Mouse (Mus musculus) inflammation-experienced regulatory T-cells, adult 6 months (primary cell): Measurements from ENCODE around the gene Gm20458. TPM values are rescaled to one million over a fixed set of nuclear protein-coding genes. Genes with fewer than 3 reads are reported as not detected.

Experiments
- ATAC-seq: one replicate; pipeline ENCODE4 v1.8.0; 2017
- polyA plus RNA-seq, 3 experiments: library from polyadenylated mRNA; unstranded; fragments of 100-300 nt; shearing (Covaris generic); gene quantifications; one replicate each; pipeline ENCODE4 v1.2.1; 2017

The Gm20458 gene
- polyA plus RNA-seq: 1 to 10 TPM in 1 of 3 experiments, not detected in 2; 4.5 TPM

- peak; percentile 87 for ATAC-seq
Measured at GRCm38 (mm10) chr2:164460745-164461551, at the start of gene Gm20458. TSS of gene Gm20458 (plus strand) at chr2:164460967.

DNA sequence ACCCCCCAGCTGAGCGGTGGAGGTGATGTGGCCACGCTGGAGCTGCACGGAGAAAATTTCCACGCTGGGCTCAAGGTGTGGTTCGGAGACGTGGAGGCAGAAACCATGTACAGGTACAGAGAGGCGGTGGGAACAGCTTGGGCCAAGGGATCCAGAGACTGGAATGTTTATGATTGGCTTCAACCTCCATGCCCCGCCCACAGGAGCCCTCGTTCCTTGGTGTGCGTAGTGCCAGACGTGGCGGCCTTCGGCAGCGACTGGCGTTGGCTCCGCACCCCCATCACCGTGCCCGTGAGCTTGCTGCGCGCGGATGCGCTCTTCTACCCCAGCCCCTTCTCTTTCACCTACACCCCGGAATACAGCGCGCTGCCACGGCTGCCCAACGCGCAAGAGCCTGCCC lies 46.6 kb upstream of the Gm20458 start:
- no peak for ATAC-seq

DNA sequence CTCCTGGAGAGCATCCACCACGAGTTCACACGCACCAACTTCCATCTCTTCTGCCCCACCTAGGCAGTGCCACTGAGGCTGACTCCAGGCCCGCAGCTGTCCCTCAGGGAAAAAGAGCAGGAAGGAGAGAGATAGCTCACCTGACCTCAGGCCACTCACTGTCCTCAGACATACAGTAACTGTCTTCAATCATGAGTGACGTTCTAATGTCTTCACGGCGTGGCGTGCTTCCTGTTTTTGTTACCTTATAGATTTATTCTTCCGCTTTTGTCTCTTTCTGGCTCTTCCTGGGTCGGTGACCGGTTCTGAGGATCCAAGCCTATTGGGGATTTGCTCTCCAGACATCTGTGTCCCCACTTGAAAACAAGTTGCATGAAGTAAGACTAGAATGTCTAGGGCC lies 46.2 kb upstream of the Gm20458 start:
- no peak for ATAC-seq

GRCm38 (mm10) chr2:164417198-164417597 lies 43.6 kb upstream of the Gm20458 start:
- no peak for ATAC-seq

GRCm38 (mm10) chr2:164418308-164418875 lies 42.4 kb upstream of the Gm20458 start:
- no peak for ATAC-seq

- ATAC-seq: no peak
Measured at GRCm38 (mm10) chr2:164419489-164419888, 41.3 kb upstream of the Gm20458 start.

GRCm38 (mm10) chr2:164421306-164421705 lies 39.5 kb upstream of the Gm20458 start:
- ATAC-seq: no peak

- no peak for ATAC-seq
Measured at GRCm38 (mm10) chr2:164421979-164422378, 38.8 kb upstream of the Gm20458 start.

GRCm38 (mm10) chr2:164422675-164423393 lies 37.9 kb upstream of the Gm20458 start:
- ATAC-seq: no peak

DNA sequence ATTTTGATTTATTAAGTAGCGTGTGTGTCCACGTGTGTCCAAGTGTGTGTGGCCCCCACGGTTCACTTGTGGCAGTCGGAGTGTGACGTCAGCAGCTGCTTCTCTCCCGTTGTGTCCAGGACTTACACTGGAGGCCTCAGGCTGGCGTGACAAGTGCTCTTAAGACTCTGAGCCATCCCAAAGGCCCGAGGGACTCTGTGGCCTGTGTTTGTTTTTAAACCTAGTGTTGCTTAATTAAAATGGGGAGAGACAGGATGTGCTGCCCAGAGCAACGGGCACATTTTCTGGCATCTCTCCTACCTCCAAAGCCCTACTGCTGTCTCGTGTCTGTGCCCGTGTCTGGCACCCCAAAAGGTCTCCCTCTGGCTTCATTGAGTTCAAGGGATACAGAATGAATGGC lies 37.3 kb upstream of the Gm20458 start:
- ATAC-seq: no peak

- no peak for ATAC-seq
Measured at GRCm38 (mm10) chr2:164424406-164424805, 36.4 kb upstream of the Gm20458 start.

DNA sequence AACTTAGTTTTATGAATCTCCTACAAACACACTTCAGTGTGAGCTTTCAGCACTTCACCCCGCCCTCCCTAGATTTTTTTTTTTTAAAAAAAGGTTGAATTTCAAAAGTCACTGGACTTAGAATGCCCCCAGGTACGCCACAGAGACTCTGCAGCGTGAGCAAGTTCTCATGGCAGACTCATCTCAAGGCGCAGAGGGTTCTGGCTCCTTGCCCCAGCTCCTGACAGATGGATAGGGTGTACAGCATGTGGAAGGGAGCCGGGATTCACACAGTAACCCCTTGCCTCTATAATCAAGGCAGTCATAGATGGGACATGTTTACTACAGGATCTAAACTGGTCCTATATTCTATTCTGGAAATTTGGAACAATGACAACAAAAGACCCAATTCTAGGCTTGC lies 35.4 kb upstream of the Gm20458 start:
- no peak for ATAC-seq

DNA sequence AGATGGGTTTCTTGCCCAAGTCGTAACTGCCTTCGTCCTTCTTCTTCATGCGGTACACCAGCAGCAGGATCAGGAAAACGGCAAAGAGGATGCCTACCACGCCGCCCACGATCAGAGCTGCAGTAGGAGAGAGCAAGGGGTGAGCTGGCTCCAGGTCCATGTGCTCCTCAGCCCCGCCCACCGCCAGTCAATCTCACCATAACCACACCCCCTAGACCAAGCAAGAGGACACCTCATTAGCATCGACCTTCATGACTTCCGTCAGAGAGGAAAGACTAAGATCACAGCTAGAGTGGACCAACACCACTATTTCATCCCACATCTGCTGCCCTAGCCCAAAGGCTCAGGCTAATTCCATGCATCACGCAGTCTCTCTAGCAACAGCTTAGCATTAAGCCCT lies 34.6 kb upstream of the Gm20458 start:
- ATAC-seq: no peak

GRCm38 (mm10) chr2:164426952-164427351 lies 33.8 kb upstream of the Gm20458 start:
- no peak for ATAC-seq

GRCm38 (mm10) chr2:164428451-164428850 lies 32.3 kb upstream of the Gm20458 start:
- ATAC-seq: no peak

DNA sequence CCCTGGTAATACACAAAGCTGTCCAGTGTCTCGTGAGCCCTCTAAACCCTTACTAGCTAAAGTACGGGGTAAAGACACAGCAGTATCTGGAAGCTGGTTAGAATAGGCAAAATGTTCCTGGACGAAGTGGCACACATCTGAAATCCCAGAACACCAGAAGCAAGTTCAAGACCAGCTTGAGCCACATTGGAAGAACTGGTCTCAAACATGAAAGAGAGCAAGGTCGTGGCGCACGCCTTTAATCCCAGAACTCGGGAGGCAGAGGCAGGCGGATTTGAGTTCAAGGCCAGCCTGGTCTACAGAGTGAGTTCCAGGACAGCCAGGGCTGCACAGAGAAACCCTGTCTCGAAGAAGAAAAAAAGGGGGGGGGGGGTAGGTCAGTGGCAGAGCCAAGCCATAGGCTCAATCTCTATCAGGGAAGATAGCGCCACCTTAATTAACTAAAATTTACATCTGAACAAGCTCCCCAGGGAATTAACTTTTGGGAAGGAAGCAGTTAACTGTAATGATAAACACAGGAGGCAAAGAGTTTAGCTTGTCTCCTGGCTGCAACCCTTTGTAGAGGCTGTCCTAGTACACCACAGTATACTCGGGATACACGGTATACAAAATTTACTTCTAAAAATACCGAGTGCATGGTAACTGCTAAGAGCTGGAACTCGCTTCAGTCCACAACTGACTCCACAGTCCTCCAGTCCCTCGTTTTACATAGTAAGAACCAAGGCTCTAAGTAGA lies 30.7 kb upstream of the Gm20458 start:
- no peak for ATAC-seq

- ATAC-seq: no peak
Measured at GRCm38 (mm10) chr2:164430697-164431096, 30.1 kb upstream of the Gm20458 start.

- ATAC-seq: no peak
Measured at GRCm38 (mm10) chr2:164431676-164432465, 28.9 kb upstream of the Gm20458 start.

- ATAC-seq: no peak
Measured at GRCm38 (mm10) chr2:164432541-164433191, 28.1 kb upstream of the Gm20458 start.

GRCm38 (mm10) chr2:164433278-164433895 lies 27.4 kb upstream of the Gm20458 start:
- no peak for ATAC-seq

- ATAC-seq: no peak
Measured at GRCm38 (mm10) chr2:164434681-164435080, 26.1 kb upstream of the Gm20458 start.
